Mouse (Mus musculus) small intestine, adult 2 months (tissue): ENCODE data around the gene Gas2l1.

Source experiments
- CTCF ChIP-seq: fragments of 200-500 bp; IDR thresholded peaks from 2 replicates; pipeline ENCODE4 v1.5.1; 2012; ENCODE audit warnings: low read depth, mild to moderate bottlenecking, control low read depth, inconsistent platforms, low read length, moderate library complexity, mixed read lengths; ENCODE audit not compliant: insufficient replicate concordance, insufficient read length; ENCODE audit errors: extremely low read depth
- POLR2A ChIP-seq: fragments of 200-500 bp; IDR thresholded peaks from 2 replicates; pipeline ENCODE4 v1.6.1; 2012; ENCODE audit warnings: low read depth, mild to moderate bottlenecking, control low read depth, inconsistent platforms, low read length, moderate library complexity

DNA sequence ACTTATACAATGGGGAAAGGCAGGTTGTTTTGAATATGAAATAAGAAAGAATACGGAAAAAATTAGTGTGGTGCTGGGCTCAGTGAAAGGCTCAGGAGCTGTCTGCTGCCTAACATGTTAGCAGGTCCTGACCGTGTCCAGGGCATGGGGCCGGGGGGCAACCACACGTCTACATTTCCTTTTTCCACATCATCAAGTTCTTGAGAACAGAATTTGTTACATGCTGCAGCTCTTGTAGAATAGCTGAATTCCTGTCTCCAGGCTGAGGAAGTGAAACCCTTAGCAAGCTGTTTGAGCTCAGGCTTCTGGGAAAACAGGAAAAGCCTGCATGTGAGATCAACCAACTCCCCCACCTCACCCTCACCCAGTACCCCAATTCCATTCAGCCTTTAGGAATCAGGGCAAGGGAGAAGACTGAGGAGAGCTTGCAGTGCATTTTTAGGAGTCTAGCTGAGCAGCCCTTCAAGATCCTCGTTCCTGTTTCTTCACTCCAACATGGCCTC is 52.9 kb downstream of the Gas2l1 start:
- TF ChIP-seq CTCF (no peak), POLR2A (no peak)
